Mouse (Mus musculus) testis, adult 2 months (tissue): ENCODE measurements at regions not wholly inside any gene's neighbourhood (a gene's known extent, or its start where the extent isn't known, plus 50 kb on each side); places are given as distances from the start of the nearest gene placed in this dataset.

Experiments
- H3K27ac ChIP-seq: fragments of 200-500 bp; 2 replicates; pipeline ENCODE4 v1.5.1; 2012; ENCODE audit warnings: low read depth, low read length; ENCODE audit not compliant: control insufficient read depth, insufficient read depth
- H3K27me3 ChIP-seq: fragments of 200-500 bp; 2 replicates; pipeline ENCODE4 v1.6.1; 2012; ENCODE audit warnings: mild to moderate bottlenecking, low read length, moderate library complexity; ENCODE audit not compliant: control insufficient read depth, insufficient read depth
- H3K36me3 ChIP-seq: fragments of 200-500 bp; 2 replicates; pipeline ENCODE4 v1.6.1; 2012; ENCODE audit warnings: mild to moderate bottlenecking, low read length; ENCODE audit not compliant: control insufficient read depth, insufficient read depth
- H3K4me1 ChIP-seq: fragments of 200-500 bp; 2 replicates; pipeline ENCODE4 v1.6.1; 2012; ENCODE audit warnings: low read length; ENCODE audit not compliant: control insufficient read depth, insufficient read depth
- H3K4me3 ChIP-seq: fragments of 200-500 bp; 2 replicates; pipeline ENCODE4 v1.5.1; 2012; ENCODE audit warnings: low read depth, mild to moderate bottlenecking, low read length, moderate library complexity, mixed read lengths; ENCODE audit not compliant: control insufficient read depth
- CTCF ChIP-seq: fragments of 200-500 bp; IDR thresholded peaks from 2 replicates; pipeline ENCODE4 v1.5.1; 2012; ENCODE audit warnings: low read depth, mild to moderate bottlenecking, inconsistent platforms, low read length, moderate library complexity; ENCODE audit not compliant: control insufficient read depth, insufficient read depth, insufficient replicate concordance
- POLR2A ChIP-seq: fragments of 200-500 bp; IDR thresholded peaks from 2 replicates; pipeline ENCODE4 v1.6.1; 2012; ENCODE audit warnings: low read depth, mild to moderate bottlenecking, inconsistent platforms, low read length, moderate library complexity; ENCODE audit not compliant: control insufficient read depth

GRCm38 (mm10) chr13:5511784-5512183 lies 349.5 kb upstream of the Klf6 start:
- H3K27me3 ChIP-seq, result no peaks in the 10 kb centered on the region
- H3K36me3 ChIP-seq, result no peaks in the 10 kb centered on the region
- TF ChIP-seq CTCF (no peak), POLR2A (no peak)
- H3K4me3 ChIP-seq, result no peak overlapping the region
- no peaks in the 10 kb centered on the region for H3K4me1 ChIP-seq
- H3K27ac ChIP-seq, result no peak overlapping the region

GRCm38 (mm10) chr13:5515552-5515951 lies 345.7 kb upstream of the Klf6 start:
- Histone ChIP-seq H3K27ac (no peak overlapping the region), H3K36me3 (no peaks in the 10 kb centered on the region), H3K27me3 (no peaks in the 10 kb centered on the region), H3K4me3 (no peak overlapping the region), H3K4me1 (no peaks in the 10 kb centered on the region)
- TF ChIP-seq POLR2A, result no peak

- Histone ChIP-seq H3K27ac (no peak overlapping the region), H3K27me3 (no peaks in the 10 kb centered on the region), H3K4me1 (no peaks in the 10 kb centered on the region), H3K4me3 (no peak overlapping the region), H3K36me3 (no peaks in the 10 kb centered on the region)
- TF ChIP-seq CTCF (no peak), POLR2A (no peak)
Observed at GRCm38 (mm10) chr13:5516088-5516487, 345.2 kb upstream of the Klf6 start.

- Histone ChIP-seq H3K27ac (no peak overlapping the region), H3K4me3 (no peak overlapping the region), H3K36me3 (no peaks in the 10 kb centered on the region), H3K27me3 (no peaks in the 10 kb centered on the region), H3K4me1 (no peaks in the 10 kb centered on the region)
- TF ChIP-seq CTCF, result no peak
- TF ChIP-seq POLR2A, result no peak
Observed at GRCm38 (mm10) chr13:5519181-5519580, 342.1 kb upstream of the Klf6 start.

- no peak overlapping the region for H3K27ac ChIP-seq
- no peaks in the 10 kb centered on the region for H3K4me1 ChIP-seq
- H3K27me3 ChIP-seq, result no peaks in the 10 kb centered on the region
- no peaks in the 10 kb centered on the region for H3K36me3 ChIP-seq
- TF ChIP-seq CTCF (no peak), POLR2A (no peak)
- no peak overlapping the region for H3K4me3 ChIP-seq
Observed at GRCm38 (mm10) chr13:5519600-5519999, 341.7 kb upstream of the Klf6 start.

- Histone ChIP-seq H3K36me3 (no peaks in the 10 kb centered on the region), H3K4me3 (no peak overlapping the region), H3K27ac (no peak overlapping the region), H3K27me3 (no peaks in the 10 kb centered on the region), H3K4me1 (no peaks in the 10 kb centered on the region)
- TF ChIP-seq POLR2A (no peak), CTCF (no peak)
Observed at GRCm38 (mm10) chr13:5527400-5527799, 333.9 kb upstream of the Klf6 start.

- Histone ChIP-seq H3K27ac (no peak overlapping the region), H3K4me3 (no peak overlapping the region), H3K4me1 (no peaks in the 10 kb centered on the region), H3K36me3 (no peaks in the 10 kb centered on the region), H3K27me3 (no peaks in the 10 kb centered on the region)
- no peak for TF ChIP-seq POLR2A
- no peak for TF ChIP-seq CTCF
Observed at GRCm38 (mm10) chr13:5540321-5540720, 321.0 kb upstream of the Klf6 start.

- TF ChIP-seq POLR2A (no peak), CTCF (no peak)
- H3K4me3 ChIP-seq, result no peak overlapping the region
- no peaks in the 10 kb centered on the region for H3K4me1 ChIP-seq
- H3K27ac ChIP-seq, result no peak overlapping the region
- H3K36me3 ChIP-seq, result no peaks in the 10 kb centered on the region
- H3K27me3 ChIP-seq, result no peaks in the 10 kb centered on the region
Observed at GRCm38 (mm10) chr13:5545521-5545920, 315.8 kb upstream of the Klf6 start.

GRCm38 (mm10) chr13:5546011-5546410 lies 315.3 kb upstream of the Klf6 start:
- H3K36me3 ChIP-seq, result no peaks in the 10 kb centered on the region
- no peak overlapping the region for H3K27ac ChIP-seq
- no peak overlapping the region for H3K4me3 ChIP-seq
- no peaks in the 10 kb centered on the region for H3K27me3 ChIP-seq
- TF ChIP-seq CTCF (no peak), POLR2A (no peak)
- no peaks in the 10 kb centered on the region for H3K4me1 ChIP-seq
